Mouse (Mus musculus) layer of hippocampus, adult 2 months (tissue): ENCODE measurements at regions not wholly inside any gene's neighbourhood (a gene's known extent, or its start where the extent isn't known, plus 50 kb on each side); places are given as distances from the start of the nearest gene placed in this dataset.

ENCODE experiments used
- DNase-seq, 2 experiments: peaks; one replicate each; pipeline ENCODE4 v3.0.0; 2022; ENCODE audit warnings: low spot score in 2 of 2
- H3K27ac ChIP-seq: fragments of 200-600 bp; 2 replicates; pipeline ENCODE4 v1.8.1; 2022
- H3K4me3 ChIP-seq: fragments of 200-600 bp; 2 replicates; pipeline ENCODE4 v1.8.1; 2022; ENCODE audit warnings: mild to moderate bottlenecking
- CTCF ChIP-seq: fragments of 200-600 bp; conservative IDR thresholded peaks from 2 replicates; pipeline ENCODE4 v1.8.1; 2022; ENCODE audit warnings: antibody characterized with exemption, mild to moderate bottlenecking, moderate library complexity

GRCm38 (mm10) chr7:74632217-74632616 is 77.6 kb upstream of the Slco3a1 start:
- no peak for TF ChIP-seq CTCF
- Histone ChIP-seq H3K27ac (no peak overlapping the region), H3K4me3 (no peak overlapping the region)
- no peak for DNase-seq

- DNase-seq: no peak
- TF ChIP-seq CTCF: no peak
- no peak overlapping the region for H3K4me3 ChIP-seq
- no peak overlapping the region for H3K27ac ChIP-seq
These were observed 74.4 kb upstream of the Slco3a1 start for GRCm38 (mm10) chr7:74628799-74629468.
